Mouse (Mus musculus) olfactory bulb, adult 2 months (tissue): ENCODE data around the gene Rsu1. TPM values are rescaled to one million over a fixed set of nuclear protein-coding genes. Genes with fewer than 3 reads are reported as not detected.
"Not testable (repeated sequence)": the region's sequence is repeated elsewhere in the genome, so short reads cannot be mapped to it uniquely, and the experiment has no call there.

Experiments
- H3K27ac ChIP-seq: fragments of 200-500 bp; 2 replicates; pipeline ENCODE4 v1.5.1; 2012; ENCODE audit warnings: low read depth, low read length; ENCODE audit not compliant: insufficient read depth
- H3K4me1 ChIP-seq: fragments of 200-500 bp; 2 replicates; pipeline ENCODE4 v1.6.1; 2012; ENCODE audit warnings: low read length; ENCODE audit not compliant: control insufficient read depth, insufficient read depth
- H3K4me3 ChIP-seq: fragments of 200-500 bp; 2 replicates; pipeline ENCODE4 v1.5.1; 2012; ENCODE audit warnings: mild to moderate bottlenecking, low read depth, low read length, moderate library complexity; ENCODE audit not compliant: insufficient read depth
- CTCF ChIP-seq: fragments of 200-500 bp; IDR thresholded peaks from 2 replicates; pipeline ENCODE4 v1.5.1; 2012; ENCODE audit warnings: low read depth, mild to moderate bottlenecking, low read length, moderate library complexity; ENCODE audit not compliant: insufficient read depth
- POLR2A ChIP-seq: fragments of 200-500 bp; IDR thresholded peaks from 2 replicates; pipeline ENCODE4 v1.6.1; 2012; ENCODE audit warnings: mild to moderate bottlenecking, low read depth, low read length, moderate library complexity; ENCODE audit not compliant: insufficient read depth
- WGBS: fragments of 180-500 bp; shearing (Covaris S2); methylation state at CpG from one replicate; pipeline ENCODE4 v1.1.7; 2018; 5-methylcytosine and 5-hydroxymethylcytosine counted together
- polyA plus RNA-seq: library from polyadenylated mRNA; stranded (reverse); fragments of >200 nt; gene quantifications from 2 replicates; pipeline ENCODE4 v1.2.4, GENCODE M21; 2012; ENCODE audit warnings: low replicate concordance; ENCODE audit not compliant: missing spikeins, insufficient read depth, insufficient read length

The Rsu1 gene
- polyA plus RNA-seq, 1 experiment = not detected

- TF ChIP-seq POLR2A (no peak), CTCF (no peak)
- Histone ChIP-seq H3K4me3 (no peak overlapping the region), H3K4me1 (no peaks in the 10 kb centered on the region), H3K27ac (no peak overlapping the region)
- WGBS = 53% methylated on average over 6 of the region's 6 CpGs
Measured at GRCm38 (mm10) chr2:13202805-13203475, 68.3 kb downstream of the Rsu1 start.

GRCm38 (mm10) chr2:13199713-13200112, 71.5 kb downstream of the Rsu1 start:
- no peak overlapping the region for H3K27ac ChIP-seq
- no peak overlapping the region for H3K4me3 ChIP-seq
- no peaks in the 10 kb centered on the region for H3K4me1 ChIP-seq
- WGBS = 57% methylated on average over 7 of the region's 7 CpGs
- TF ChIP-seq POLR2A (no peak), CTCF (no peak)

- no peak overlapping the region for H3K27ac ChIP-seq
- H3K4me1 ChIP-seq = peaks cover 3% of the 10 kb centered on the region; the same call in 1 of the 2 replicates
- no peak for TF ChIP-seq CTCF
- no peak for TF ChIP-seq POLR2A
- no peak overlapping the region for H3K4me3 ChIP-seq
- WGBS = 69% methylated on average over 2 of the region's 2 CpGs
Measured at GRCm38 (mm10) chr2:13199033-13199432, 72.2 kb downstream of the Rsu1 start.

DNA sequence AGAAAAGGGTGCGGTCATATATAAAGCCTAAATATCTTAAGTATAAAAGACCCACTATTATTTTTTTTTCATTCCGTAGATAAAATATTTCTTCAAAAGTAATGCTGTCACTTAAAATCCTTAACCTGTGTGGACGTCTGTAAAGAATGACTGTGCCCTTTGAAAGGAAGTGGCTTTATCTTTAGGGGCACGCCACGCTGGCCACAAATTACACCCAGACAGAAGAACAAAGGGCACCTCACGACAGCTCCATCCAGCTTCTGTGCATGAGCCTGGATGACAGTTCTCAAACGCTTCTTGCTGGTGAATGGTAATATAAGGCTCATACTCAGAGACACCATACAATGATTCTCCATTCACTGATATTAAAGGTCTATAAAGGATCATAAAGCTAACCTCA, 75.7 kb downstream of the Rsu1 start:
- Histone ChIP-seq H3K4me1 (peaks cover 3% of the 10 kb centered on the region; the same call in 1 of the 2 replicates), H3K4me3 (no peak overlapping the region), H3K27ac (no peak overlapping the region)
- 84% methylated on average over 7 of the region's 7 CpGs for WGBS
- no peak for TF ChIP-seq POLR2A
- TF ChIP-seq CTCF = no peak

GRCm38 (mm10) chr2:13192157-13192556, 79.1 kb downstream of the Rsu1 start:
- peaks cover 3% of the 10 kb centered on the region; the same call in 1 of the 2 replicates for H3K4me1 ChIP-seq
- TF ChIP-seq POLR2A (no peak), CTCF (no peak)
- WGBS = 85% methylated on average over 1 of the region's 1 CpGs
- no peak overlapping the region for H3K27ac ChIP-seq
- no peak overlapping the region for H3K4me3 ChIP-seq

DNA sequence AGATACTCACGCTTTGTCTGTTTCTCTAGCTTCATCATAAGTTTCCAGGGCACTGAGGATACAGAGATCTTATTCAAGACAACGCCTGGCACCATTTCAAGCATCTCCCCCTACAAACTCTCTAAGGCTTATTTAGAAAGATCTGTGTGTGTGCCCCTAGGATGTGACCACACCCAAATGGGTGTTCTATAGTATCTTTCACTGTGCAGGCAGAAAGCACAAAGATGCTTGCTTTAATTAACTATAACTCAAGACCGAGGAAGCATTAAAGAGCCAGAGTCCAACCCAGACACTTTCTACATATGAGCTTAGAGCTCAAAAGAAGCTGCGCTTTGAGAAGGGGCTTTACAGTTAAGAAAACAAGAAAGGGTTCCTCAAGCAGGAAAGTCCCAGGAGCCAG, 80.4 kb downstream of the Rsu1 start:
- 87% methylated on average over 4 of the region's 4 CpGs for WGBS

GRCm38 (mm10) chr2:13188831-13189495, 82.3 kb downstream of the Rsu1 start:
- WGBS = 45% methylated on average over 11 of the region's 11 CpGs
- TF ChIP-seq POLR2A = no peak
- no peak for TF ChIP-seq CTCF
- no peak overlapping the region for H3K4me3 ChIP-seq
- H3K27ac ChIP-seq = no peak overlapping the region
- no peaks in the 10 kb centered on the region for H3K4me1 ChIP-seq

More for the DNA sequence above, 80.4 kb downstream of the Rsu1 start:
- TF ChIP-seq POLR2A = no peak
- TF ChIP-seq CTCF = no peak
- Histone ChIP-seq H3K4me3 (no peak overlapping the region), H3K27ac (no peak overlapping the region), H3K4me1 (peaks cover 3% of the 10 kb centered on the region; the same call in 1 of the 2 replicates)

- no peaks in the 10 kb centered on the region for H3K4me1 ChIP-seq
- WGBS = 93% methylated on average over 3 of the region's 3 CpGs
- no peak overlapping the region for H3K27ac ChIP-seq
- H3K4me3 ChIP-seq = no peak overlapping the region
- no peak for TF ChIP-seq POLR2A
Measured at GRCm38 (mm10) chr2:13183124-13183523, 88.1 kb downstream of the Rsu1 start.

- not testable (repeated sequence) for H3K4me3 ChIP-seq, H3K4me1 ChIP-seq, H3K27ac ChIP-seq
- WGBS = 84% methylated on average over 2 of the region's 3 CpGs
Measured at GRCm38 (mm10) chr2:13181899-13182298, 89.3 kb downstream of the Rsu1 start.
